Mouse (Mus musculus) heart, embryonic 14.5 days (tissue): ENCODE data around the gene H1f0. TPM values are rescaled to one million over a fixed set of nuclear protein-coding genes. Genes with fewer than 3 reads are reported as not detected.

ENCODE experiments used
- ATAC-seq: fragments of 200-750 bp; cut with Nextera tagmentation; 2 replicates; pipeline ENCODE4 v1.8.0; 2017; ENCODE audit warnings: low read depth, moderate TSS enrichment; ENCODE audit not compliant: insufficient number of reproducible peaks, insufficient read depth, low FRiP score
- H3K27ac ChIP-seq, 2 experiments: fragments of 200-500 bp in 1 of 2; fragments of 300-500 bp in 1 of 2; sonication (generic) in 1 of 2; replicated peaks in 1 of 2; 2 replicates each; pipeline ENCODE4 v1.5.1; 2012 to 2014; ENCODE audit warnings: low read depth in 2 of 2, low read length in 2 of 2, control low read depth in 1 of 2, mild to moderate bottlenecking in 1 of 2, mixed read lengths in 1 of 2; ENCODE audit not compliant: control insufficient read depth in 1 of 2, insufficient read depth in 1 of 2
- H3K27me3 ChIP-seq: fragments of 300-500 bp; sonication (generic); 2 replicates; pipeline ENCODE4 v1.6.1; 2014; ENCODE audit warnings: mild to moderate bottlenecking, low read length, control low read depth; ENCODE audit not compliant: control insufficient read depth, insufficient read depth
- H3K36me3 ChIP-seq: fragments of 300-500 bp; sonication (generic); 2 replicates; pipeline ENCODE4 v1.6.1; 2014; ENCODE audit warnings: mild to moderate bottlenecking, control low read depth, low read length, mixed read lengths; ENCODE audit not compliant: control insufficient read depth, insufficient read depth
- H3K4me1 ChIP-seq, 2 experiments: fragments of 200-500 bp in 1 of 2; fragments of 300-500 bp in 1 of 2; sonication (generic) in 1 of 2; 2 replicates each; pipeline ENCODE4 v1.6.1; 2012 to 2014; ENCODE audit warnings: low read length in 2 of 2, control low read depth in 1 of 2, mixed read lengths in 1 of 2; ENCODE audit not compliant: control insufficient read depth in 2 of 2, insufficient read depth in 2 of 2
- H3K4me2 ChIP-seq: fragments of 300-500 bp; sonication (generic); 2 replicates; pipeline ENCODE4 v1.6.1; 2014; ENCODE audit warnings: mild to moderate bottlenecking, low read length
- H3K4me3 ChIP-seq, 2 experiments: fragments of 200-500 bp in 1 of 2; fragments of 300-500 bp in 1 of 2; sonication (generic) in 1 of 2; 2 replicates each; pipeline ENCODE4 v1.5.1; 2012 to 2014; ENCODE audit warnings: low read length in 2 of 2, mild to moderate bottlenecking in 2 of 2, control low read depth in 1 of 2, low read depth in 1 of 2, moderate library complexity in 1 of 2; ENCODE audit not compliant: control insufficient read depth in 1 of 2, insufficient read depth in 1 of 2
- H3K9ac ChIP-seq: fragments of 300-500 bp; sonication (generic); 2 replicates; pipeline ENCODE4 v1.6.1; 2014; ENCODE audit warnings: mild to moderate bottlenecking, low read length
- H3K9me3 ChIP-seq: fragments of 300-500 bp; sonication (generic); 2 replicates; pipeline ENCODE4 v1.6.1; 2016; ENCODE audit warnings: low read length, control low read depth; ENCODE audit not compliant: control insufficient read depth
- WGBS: fragments of 180-500 bp; shearing (Covaris S2); extraction: QIAGEN DNeasy Blood & Tissue Kit; methylation state at CpG from one replicate; pipeline ENCODE4 v1.1.7; 2014; 5-methylcytosine and 5-hydroxymethylcytosine counted together
- polyA plus RNA-seq: library from polyadenylated mRNA; unstranded; fragments of >200 nt; fragmentation: Nextera tagmentation; extraction: Ambion mirVana; gene quantifications from 2 replicates; pipeline ENCODE4 v1.2.1, GENCODE M21; 2014

The H1f0 gene
- polyA plus RNA-seq, 1 experiment from 2014 or later, result 102 TPM

DNA sequence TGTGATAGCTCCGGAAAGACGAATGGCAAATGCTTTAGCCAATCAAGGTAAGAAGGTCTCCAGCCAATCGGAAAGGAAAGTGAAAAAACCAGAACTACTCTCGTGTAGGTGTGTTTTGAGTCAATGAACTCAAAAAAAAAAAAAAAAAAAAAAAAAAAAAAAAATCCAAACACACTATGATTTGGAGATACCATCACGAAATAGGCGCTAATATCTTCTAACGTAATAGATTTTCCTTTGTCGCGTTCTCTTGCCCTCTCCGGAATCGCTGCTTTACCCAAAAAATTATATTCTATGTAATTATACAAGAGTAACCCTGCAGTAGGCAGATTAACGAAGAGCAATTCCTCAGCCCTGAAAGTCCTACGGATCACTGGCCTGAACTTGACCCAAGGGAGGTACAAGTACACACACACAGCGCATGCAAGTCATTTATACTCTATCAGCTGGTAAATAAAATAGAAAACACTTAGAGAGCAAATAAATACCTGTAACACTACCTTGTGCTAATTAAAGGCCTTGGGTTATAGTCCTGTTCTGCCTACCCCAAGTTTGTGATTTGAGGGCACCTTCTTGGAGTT is 35.0 kb downstream of the H1f0 start:
- ATAC-seq, result no peak
- Histone ChIP-seq H3K27me3 (no peaks in the 10 kb centered on the region), H3K27ac (0 out of 4 replicates have a peak overlapping the region, but pooled peaks of 1 of the 2 experiments have one; percentile 19), H3K9ac (peak overlapping the region; percentile 68), H3K4me1 (peaks cover 0 to 13% of the 10 kb centered on the region in 2 experiments; a peak in 2 of 4 replicates), H3K36me3 (peaks cover 28% of the 10 kb centered on the region), H3K4me2 (peak overlapping the region; percentile 71), H3K9me3 (no peaks in the 10 kb centered on the region), H3K4me3 (peak overlapping the region; percentile 11 to 33; a peak in 3 of 4 replicates)
- WGBS, result 9% methylated on average over 14 of the region's 14 CpGs

DNA sequence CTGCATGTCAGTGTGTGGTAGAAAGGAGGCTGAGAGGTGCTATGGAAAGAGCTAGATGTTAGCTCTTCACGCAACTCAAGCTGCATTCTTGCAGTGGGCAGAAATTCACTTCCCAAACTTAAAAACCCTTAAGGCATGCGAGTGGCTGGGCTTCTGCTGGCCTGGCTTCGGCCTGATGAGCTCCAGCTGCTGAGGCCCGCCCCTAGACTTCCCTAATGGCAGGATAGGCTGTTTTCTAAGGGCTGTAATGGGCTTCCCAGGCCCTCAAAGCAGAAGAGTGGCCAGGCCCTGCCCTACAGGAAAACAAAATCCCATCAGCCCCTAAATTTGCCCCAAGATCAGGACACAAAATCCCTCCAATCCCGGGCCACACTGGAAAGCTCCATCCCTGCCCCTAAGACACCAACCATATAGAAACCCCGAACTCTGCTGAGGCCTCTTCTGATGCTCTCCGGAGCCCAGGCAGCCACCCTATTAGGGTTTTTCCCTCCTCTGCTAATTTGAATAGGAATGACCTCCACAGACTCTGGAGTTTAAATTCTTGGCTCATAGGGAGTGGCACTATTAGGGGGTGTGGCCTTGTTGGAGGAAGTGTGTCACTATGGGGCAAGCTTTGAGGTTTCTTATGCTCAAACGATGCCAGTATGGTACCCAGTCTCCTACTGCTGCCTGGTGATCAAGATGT is 37.0 kb downstream of the H1f0 start:
- WGBS, result 38% methylated on average over 8 of the region's 8 CpGs
- Histone ChIP-seq H3K27me3 (no peaks in the 10 kb centered on the region), H3K27ac (no peak overlapping the region), H3K4me3 (no peak overlapping the region), H3K9ac (no peak overlapping the region), H3K9me3 (no peaks in the 10 kb centered on the region), H3K4me1 (peaks cover 2 to 13% of the 10 kb centered on the region in 2 experiments; a peak in 2 of 4 replicates), H3K36me3 (peaks cover 8% of the 10 kb centered on the region), H3K4me2 (no peak overlapping the region)
- ATAC-seq, result no peak

DNA sequence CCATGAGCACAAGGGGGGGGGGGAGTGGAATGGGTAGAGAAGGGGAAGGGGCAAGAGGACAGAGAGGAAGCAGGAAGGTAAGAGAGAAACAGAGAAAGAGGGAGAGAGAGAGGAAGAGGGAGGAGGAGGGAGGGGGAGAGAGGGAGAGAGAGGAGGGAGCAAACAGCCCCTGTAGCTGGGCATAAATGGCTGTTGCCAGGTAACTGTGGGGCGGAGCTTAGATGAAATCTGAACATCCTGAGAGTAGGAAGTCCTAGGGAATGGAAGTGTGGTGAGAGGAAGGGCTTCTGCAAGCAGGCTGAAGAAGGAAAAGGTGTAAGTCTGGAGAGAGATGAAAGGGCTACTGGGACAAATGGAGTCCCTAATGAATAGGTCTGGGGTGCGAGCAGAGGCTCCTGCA is 38.0 kb downstream of the H1f0 start:
- WGBS, result 48% methylated on average over 2 of the region's 2 CpGs
- Histone ChIP-seq H3K27ac (no peak overlapping the region), H3K27me3 (no peaks in the 10 kb centered on the region), H3K4me3 (no peak overlapping the region), H3K4me1 (peaks cover 2 to 8% of the 10 kb centered on the region in 2 experiments; a peak in 2 of 4 replicates), H3K9me3 (no peaks in the 10 kb centered on the region), H3K9ac (no peak overlapping the region), H3K4me2 (no peak overlapping the region), H3K36me3 (no peaks in the 10 kb centered on the region)
- no peak for ATAC-seq

DNA sequence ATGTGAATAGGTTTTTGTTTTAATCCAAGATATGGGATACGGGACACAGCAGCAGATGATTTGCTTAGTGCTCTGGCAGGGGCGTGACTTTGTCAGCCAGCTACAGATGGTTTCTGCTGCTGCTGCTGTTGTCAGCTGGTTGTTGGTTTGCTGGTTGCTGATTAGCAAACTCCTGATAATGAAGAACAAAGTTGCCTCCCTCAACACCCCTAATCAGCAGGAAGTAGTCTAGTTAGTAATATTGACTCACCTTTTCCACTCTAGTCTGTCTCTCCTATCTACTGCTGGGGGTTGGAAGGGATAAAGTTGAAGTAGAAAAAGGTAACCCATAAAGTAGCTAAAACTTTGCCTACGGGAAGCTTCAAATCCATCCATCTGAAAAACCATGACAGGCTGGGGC is 39.4 kb downstream of the H1f0 start:
- Histone ChIP-seq H3K4me3 (no peak overlapping the region), H3K9me3 (no peaks in the 10 kb centered on the region), H3K27me3 (no peaks in the 10 kb centered on the region), H3K36me3 (no peaks in the 10 kb centered on the region), H3K27ac (no peak overlapping the region), H3K9ac (no peak overlapping the region), H3K4me1 (0 out of 4 replicates have a peak, but pooled peaks cover 0 to 2% of the 10 kb centered on the region in 2 experiments), H3K4me2 (no peak overlapping the region)
- no peak for ATAC-seq
- 29% methylated on average over 3 of the region's 3 CpGs for WGBS

DNA sequence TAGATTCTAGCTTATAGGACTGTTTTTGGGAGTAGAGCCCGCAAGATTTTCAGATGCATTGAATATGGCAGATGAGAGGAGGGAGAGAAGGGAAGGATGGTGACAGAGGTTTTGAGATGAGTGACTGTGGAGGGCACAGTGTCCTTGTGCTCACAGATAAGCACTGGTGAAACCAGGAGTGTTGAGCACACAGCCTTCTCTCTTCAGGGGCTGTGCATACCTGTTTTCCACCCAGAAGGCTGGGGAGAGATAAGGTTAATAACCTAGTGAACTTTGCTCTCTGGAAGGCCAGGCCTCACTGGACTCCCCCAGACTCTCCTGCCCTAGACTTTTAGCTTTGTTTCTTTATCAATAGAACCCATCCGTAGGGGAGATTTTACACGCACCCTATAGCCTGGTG is 40.2 kb downstream of the H1f0 start:
- ATAC-seq, result no peak
- Histone ChIP-seq H3K9ac (no peak overlapping the region), H3K9me3 (no peaks in the 10 kb centered on the region), H3K4me2 (no peak overlapping the region), H3K27ac (no peak overlapping the region), H3K36me3 (no peaks in the 10 kb centered on the region), H3K4me3 (no peak overlapping the region), H3K4me1 (0 out of 4 replicates have a peak, but pooled peaks cover 0 to 2% of the 10 kb centered on the region in 2 experiments), H3K27me3 (no peaks in the 10 kb centered on the region)
- 55% methylated on average over 3 of the region's 3 CpGs for WGBS

DNA sequence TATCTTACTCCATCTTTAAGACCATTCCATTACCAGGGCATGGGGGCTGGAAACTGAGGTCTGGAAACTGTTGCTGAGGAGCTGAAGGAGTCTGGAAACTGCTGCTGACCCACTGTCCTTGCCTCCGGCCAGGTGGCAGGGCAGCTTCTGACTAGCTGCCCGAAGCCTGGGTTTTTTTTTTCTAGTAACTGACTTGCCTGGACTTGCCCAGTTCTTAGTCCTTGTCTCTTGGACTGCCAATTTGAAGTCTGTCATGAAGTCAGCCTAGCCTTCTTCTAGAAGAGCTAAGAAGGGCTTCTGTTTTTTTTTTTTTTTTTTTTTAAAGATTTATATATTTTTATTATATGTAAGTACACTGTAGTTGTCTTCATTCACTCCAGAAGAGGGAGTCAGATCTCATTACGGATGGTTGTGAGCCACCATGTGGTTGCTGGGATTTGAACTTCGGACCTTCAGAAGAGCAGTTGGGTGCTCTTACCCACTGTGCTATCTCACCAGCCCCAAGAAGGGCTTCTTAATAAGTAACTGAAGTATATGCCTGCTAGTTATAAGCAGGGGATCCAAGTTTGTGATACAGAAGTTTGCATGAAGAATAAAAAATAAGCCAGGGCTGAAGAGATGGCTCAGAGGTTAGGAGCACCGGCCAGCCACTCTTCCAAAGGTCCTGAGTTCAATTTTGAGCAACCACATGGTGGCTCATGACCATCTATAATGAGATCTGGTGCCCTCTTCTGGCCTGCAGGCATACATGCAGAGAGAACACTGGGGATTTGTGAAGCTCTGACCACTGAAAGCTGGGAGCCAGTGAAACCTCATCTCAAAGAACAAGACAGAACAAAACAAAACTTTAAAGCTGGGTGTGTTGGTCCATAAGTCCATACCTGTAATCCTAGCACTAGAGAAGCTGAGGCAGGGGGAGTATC is 43.1 kb downstream of the H1f0 start:
- no peak overlapping the region for H3K27ac ChIP-seq
- no peak overlapping the region for H3K4me2 ChIP-seq
- H3K9me3 ChIP-seq, result no peaks in the 10 kb centered on the region
- no peak overlapping the region for H3K4me3 ChIP-seq
- WGBS, result 62% methylated on average over 5 of the region's 5 CpGs
- H3K4me1 ChIP-seq, result peaks cover 10 to 12% of the 10 kb centered on the region in 2 experiments
- no peak for ATAC-seq
- no peaks in the 10 kb centered on the region for H3K27me3 ChIP-seq
- 0 out of 2 replicates have a peak overlapping the region, but pooled peaks have one; percentile 12 for H3K9ac ChIP-seq
- H3K36me3 ChIP-seq, result peaks cover 1% of the 10 kb centered on the region

DNA sequence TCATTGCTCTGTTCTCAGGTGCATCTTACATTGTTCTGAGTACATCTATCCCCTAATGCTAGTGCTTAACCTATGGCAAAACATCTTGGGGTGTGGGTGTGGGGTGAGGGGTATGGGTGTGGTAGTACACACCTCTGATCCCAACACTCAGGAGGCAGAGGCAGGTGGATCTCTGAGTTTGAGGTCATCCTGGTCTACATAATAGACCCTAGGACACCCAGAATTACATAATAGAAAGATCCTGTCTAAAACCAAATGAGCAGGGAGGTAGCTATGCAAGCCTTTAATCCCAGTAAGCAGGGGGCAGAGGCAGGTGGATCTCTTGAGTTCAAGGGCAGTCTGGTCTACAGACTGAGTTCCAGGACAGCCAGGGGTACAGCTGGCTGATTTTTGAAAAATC is 45.5 kb downstream of the H1f0 start:
- no peaks in the 10 kb centered on the region for H3K9me3 ChIP-seq
- H3K4me3 ChIP-seq, result no peak overlapping the region
- peaks cover 9 to 10% of the 10 kb centered on the region in 2 experiments for H3K4me1 ChIP-seq
- H3K27me3 ChIP-seq, result no peaks in the 10 kb centered on the region
- H3K27ac ChIP-seq, result no peak overlapping the region
- H3K9ac ChIP-seq, result no peak overlapping the region
- ATAC-seq, result no peak
- no peak overlapping the region for H3K4me2 ChIP-seq
- H3K36me3 ChIP-seq, result peaks cover 25% of the 10 kb centered on the region
